Mouse (Mus musculus) 416B (cell line): ENCODE measurements around the gene Itk.

ENCODE experiments used
- DNase-seq: peaks from one replicate; pipeline ENCODE4 v3.0.0; 2011; ENCODE audit warnings: low read depth

Gene Itk

DNA sequence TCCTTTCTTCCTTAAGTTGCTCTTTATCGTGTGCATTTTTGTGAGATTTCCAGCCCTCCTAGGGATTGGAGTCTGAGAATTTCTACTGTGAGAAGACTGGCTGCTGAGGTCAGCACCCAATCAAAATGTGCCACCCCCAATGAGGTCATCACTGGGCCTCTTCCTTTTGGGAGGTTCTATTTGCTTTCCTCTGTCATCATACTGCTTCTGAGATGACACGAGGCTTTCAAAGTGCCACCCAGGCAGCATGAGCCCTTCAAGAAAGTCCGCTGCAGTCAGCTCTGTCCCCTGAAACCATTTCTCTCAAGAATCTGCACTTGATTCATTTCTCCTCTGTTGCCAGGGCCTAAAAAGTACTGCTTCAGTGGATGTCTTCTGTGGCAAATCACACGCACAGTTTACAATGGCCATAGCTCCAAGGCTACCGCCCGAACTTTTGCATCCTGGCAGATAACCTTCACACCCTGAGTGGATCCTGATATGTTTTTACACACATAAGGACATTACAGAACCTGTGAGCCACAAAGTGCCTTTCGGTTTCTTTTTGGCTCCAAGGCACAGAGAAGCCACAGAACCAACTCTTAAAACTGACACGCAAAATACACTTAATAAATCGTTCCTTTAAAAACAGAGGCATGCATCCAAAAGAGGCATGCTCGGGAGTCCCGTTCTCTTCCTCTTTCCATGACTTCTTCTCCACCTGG, 80.9 kb downstream of the Itk start:
- no peak for DNase-seq

GRCm38 (mm10) chr11:46307768-46308167, 81.5 kb downstream of the Itk start:
- no peak for DNase-seq

DNA sequence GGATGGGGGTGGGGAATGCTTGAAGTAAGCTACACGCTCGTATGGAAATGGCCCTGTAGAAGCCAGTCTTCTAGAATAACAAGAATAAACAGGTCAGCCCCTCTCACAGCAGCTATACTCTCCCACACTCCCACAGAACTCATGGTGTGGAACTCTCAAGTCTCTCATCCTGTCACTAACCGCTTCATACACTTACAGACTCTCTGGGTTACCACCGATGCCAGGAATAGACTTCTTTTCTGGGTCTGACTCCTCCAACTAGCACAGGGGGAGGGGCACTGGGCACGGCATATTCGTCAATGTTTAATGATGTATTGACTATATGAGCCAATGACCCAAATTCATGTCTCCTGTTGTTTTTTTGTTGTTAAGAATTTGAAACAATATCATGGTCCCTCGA, 82.5 kb downstream of the Itk start:
- no peak for DNase-seq

DNA sequence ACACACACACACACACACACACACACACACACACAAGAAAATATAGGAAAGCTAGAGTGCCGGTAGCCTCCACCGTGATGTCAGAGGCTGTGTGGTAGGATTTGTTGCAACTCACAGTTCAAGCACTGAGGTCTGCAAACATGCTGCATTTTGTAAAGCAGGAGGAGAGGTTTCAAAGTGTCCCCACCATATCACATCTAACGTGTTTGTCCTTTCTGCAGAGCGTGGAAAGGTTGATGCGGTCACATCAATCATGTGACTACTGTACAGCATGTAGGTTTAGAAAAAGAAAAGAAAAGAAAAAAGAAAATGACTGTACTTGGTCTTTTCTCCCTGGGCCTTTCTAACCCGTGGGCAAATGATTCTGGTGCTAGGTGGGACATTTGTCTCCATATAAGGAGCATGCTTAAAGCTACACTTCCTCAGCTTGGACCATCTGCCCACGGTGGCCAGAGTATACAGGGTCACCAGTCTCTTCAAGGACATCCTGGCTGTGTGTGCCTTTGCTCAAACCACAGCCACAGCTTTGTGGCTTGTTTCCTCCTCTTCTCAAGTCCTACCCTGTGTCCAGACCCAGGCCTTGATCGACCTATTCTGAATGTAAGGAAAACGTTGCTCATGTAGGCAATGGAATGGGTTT, 83.3 kb downstream of the Itk start:
- DNase-seq = peak; percentile 89

- DNase-seq = peak; percentile 68
Measured at GRCm38 (mm10) chr11:46304864-46305710, 84.2 kb downstream of the Itk start.

DNA sequence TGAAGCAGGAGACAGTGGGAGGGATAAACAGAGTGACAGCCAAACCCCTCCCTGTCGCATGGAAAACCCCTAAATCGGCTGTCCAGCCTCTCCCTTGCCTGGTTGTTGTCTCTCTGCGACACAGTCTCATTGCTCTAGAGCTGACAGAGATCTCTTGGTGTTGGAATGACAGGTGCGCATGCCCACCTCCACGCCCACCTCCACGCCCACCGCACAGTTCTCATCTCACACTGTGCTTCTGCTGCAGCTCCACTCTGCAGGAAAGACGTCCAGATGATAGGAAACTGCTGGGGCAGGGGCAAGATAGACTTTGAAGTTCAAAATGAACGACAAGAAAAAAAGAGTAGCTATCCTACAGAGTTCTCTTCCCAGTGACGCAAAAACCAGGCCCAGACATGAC, 85.2 kb downstream of the Itk start:
- DNase-seq = no peak

DNA sequence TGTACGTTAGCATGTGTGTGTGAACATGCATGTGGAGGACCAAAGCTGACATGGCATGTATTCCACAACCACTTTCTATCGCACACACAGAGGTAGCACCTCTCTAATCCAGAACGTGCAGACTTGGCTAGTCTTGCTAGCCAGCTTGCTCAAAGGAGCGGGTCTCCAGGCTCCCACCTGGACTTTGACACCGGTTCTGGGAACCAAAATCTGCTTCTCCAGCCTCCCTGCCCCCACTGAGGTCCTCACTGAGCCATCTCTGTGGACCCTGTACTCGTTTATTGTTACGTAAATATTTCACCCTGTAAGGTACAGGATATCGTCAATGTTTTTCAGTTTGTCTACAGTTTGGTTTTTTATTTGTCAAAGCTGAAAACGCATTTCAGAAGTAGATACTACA, 86.8 kb downstream of the Itk start:
- no peak for DNase-seq

DNA sequence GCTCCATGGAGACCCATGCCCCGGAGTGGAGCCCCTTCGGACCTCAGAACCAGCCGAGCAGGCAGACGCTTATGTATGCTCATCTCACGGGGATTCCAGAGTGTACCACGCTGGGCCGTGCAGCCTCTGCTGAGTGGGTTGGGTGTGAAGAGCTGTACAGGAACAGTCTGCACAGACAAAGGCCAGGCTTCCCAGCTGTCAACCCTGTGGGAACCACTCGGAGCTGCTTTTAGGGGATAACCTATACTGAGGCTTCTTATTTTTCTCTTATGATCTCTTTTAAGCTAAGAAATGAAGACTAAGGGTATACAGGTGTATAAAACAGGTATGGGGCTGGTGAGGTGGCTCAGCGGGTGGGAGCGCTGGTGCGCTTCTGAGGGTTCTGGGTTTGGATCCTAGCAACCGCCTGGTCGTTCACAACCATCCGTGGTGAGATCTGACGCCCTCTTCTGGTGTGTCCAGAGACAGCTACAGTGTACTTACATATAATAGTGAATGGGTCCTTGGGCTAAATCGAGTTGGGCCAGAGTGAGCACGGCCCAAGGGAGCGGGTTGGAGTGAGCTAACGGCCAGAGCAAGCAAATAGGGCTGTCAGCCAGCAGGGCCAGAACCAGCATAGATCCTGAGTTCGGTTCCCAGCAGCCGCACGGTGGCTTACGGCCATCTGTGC, 87.6 kb downstream of the Itk start:
- DNase-seq = no peak

GRCm38 (mm10) chr11:46299901-46300300, 89.4 kb downstream of the Itk start:
- peak; percentile 68 for DNase-seq

DNA sequence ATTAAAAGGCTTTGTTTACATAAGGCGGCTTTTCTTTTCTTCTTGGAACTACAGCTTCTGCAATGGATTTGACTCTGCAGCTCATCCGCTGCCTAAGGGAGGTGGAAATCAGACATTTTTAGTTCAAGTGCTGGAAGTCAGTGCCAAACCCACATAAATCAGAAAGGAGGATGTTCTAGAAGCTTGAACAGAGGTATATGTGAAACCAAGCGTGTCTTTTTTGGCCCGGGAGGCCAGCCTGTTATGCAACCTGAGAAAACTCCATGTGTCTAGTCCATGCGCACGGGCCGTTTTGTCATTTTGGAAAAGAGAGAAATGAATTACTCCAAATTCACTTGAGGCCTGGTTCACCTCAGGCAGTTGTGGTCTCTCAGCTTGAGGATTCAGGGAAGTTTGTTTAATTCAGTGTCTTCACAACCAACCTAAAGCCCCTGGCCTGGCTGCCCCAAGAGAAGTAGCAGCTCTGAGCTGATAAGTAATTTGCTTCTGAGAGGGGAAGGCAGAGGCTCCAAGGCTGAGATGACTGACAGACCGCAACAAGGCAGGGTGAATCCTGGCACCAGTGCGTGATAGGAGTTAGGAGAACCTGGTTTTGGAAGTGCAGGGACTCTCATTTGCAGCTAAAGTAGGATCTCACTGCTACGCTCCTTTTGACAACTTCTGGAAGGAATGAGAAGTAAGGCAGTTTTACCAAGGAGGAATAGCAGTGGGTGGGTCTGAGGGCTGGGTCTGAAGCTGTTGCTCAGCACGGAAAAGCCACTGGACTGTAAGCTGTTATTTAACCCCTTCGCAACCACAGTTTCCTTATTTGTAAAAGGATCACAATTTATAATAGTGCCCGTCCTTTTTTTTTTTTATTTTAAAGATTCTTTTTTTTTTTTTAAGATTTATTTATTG, 90.2 kb downstream of the Itk start:
- DNase-seq = no peak

- DNase-seq = no peak
Measured at GRCm38 (mm10) chr11:46294390-46294789, 94.9 kb downstream of the Itk start.

DNA sequence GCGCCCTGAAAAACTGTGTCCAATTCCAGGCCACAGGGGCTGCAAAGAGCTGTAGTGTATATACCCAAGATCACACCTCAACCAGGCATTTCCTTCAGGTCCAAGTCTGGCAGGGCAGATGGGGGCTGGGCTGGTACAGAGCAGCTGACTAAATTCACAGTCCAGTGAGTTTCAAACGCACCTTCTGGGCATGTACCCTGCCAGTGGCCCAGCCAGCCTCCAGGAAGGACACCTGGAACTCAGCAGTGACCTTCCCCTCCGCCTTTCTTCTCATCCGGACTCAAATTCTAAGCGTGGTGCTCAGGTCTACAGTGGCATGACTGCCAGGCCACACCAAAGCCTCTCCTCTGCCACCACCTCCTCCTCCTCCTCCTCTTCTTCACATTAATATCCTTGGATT, 95.8 kb downstream of the Itk start:
- DNase-seq = no peak

DNA sequence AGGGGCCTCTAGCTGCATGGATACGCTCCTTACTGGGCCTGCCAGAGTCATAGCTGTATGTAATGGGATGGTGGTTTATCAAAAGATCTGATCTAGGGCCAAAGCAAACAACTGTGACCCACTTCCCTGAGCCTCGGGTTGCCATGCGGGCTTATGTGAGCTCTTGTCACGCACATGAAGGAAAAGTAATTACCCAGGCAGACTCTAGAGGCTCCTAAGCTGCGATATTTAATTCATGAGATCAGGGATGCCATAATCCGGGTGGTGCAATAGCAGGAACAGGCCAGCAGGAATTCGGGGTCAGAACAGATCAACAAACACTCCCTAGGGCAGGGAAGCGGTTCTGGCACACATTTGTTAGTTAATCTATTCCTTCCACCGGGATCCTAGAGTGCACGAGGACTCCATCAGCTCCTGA, 98.3 kb downstream of the Itk start:
- no peak for DNase-seq

DNA sequence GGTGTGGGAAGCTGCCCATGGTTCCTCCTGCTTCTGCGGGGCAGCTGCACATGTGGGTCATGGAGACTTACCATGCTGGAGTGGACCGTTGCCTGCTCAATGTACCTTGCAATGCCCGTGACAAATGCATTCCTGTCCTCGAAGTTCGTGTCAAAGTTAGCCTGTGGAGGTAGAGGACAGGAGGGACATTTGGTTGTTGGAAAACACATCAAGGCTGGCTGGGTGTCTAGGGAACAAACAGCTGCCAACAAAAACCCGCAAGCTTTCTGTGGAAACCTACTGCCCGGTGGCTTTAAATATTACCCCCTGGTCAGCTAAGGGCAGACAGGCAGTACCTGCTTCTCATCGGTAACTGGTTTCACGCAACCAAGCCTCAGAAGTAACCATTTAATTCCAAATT, 99.8 kb downstream of the Itk start:
- no peak for DNase-seq

- DNase-seq = no peak
Measured at GRCm38 (mm10) chr11:46289022-46289421, 100.3 kb downstream of the Itk start.

GRCm38 (mm10) chr11:46288091-46288490, 101.2 kb downstream of the Itk start:
- no peak for DNase-seq

DNA sequence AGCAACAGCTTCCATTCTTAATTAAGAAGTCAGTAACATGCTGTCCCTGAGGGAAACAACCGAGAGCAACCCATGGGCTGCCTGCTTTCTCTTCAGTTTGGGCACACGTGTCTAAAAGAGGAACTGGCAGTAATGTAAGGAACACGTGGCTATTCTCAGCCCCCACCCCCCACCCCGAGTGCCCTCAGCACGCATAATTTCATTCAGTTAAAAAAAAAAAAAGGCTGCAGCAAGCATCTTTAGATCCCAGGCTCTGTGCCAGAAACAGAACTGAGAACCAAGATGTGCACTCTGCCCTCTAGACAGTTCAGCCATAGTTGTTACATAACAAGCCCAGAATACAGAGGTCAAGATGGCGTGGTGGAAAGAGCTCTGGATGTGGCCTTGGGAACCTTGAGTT, 102.5 kb downstream of the Itk start:
- peak; percentile 82 for DNase-seq

DNA sequence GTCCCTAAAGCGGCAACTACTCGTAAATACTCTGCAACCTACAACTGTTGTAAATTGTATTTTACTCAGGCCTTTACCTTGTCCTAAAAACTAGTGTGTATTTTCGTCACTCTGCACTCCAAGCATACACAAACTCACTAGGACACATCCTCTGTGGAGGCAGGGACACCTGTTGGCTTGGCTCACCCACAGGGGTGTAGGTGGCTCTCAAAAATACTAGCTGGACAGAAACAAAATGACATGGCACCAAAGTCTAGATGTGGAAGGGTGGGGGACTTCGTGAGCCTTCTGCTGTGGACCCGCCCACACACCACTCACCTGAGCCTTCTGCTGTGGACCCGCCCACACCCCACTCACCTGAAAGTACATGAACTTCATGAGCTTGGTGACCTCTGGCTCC, 105.5 kb downstream of the Itk start:
- DNase-seq = no peak

DNA sequence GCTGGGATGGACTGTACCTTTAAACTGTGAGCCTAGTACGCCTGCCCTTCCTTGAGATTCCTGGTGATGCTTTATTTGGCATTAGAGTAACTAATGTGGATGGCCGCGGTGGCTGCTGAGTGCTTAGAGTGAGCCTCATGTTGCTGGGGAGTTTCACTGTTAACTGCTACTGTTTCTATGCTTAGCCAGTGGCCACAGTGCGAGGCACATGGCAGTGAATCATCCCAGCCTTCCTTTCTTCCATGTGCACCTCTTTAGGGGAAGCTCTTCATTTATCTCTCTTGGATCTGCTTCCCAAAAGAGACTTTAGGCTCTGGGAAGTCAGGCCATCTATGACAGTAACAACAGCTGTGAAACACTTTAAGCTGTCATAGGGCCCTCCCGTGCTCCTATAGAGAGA, 106.7 kb downstream of the Itk start:
- no peak for DNase-seq

- DNase-seq = no peak
Measured at GRCm38 (mm10) chr11:46278709-46279108, 110.6 kb downstream of the Itk start.

DNA sequence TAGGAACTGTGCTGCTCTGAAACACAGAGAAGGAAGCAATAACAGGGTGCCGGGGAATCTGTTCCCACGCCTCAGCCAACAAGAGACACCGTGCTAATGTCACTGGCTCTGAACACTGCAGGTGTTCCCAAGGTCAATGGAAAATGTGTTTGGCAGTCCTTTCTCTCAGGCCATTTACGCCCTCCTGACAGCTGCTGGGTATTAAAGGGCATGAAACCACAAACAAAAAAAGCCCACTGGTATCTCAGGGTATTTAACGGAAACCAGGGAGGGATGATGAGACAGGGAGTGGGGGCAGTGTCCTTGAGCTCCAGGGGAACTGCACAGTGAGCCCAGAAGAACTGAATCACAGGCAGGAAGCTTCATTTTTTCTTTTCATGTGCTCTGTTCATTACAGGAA, 111.2 kb downstream of the Itk start:
- peak; percentile 47 for DNase-seq
